Mouse (Mus musculus): Measurements from ENCODE around the gene Nepro.

Nepro gene

DNA sequence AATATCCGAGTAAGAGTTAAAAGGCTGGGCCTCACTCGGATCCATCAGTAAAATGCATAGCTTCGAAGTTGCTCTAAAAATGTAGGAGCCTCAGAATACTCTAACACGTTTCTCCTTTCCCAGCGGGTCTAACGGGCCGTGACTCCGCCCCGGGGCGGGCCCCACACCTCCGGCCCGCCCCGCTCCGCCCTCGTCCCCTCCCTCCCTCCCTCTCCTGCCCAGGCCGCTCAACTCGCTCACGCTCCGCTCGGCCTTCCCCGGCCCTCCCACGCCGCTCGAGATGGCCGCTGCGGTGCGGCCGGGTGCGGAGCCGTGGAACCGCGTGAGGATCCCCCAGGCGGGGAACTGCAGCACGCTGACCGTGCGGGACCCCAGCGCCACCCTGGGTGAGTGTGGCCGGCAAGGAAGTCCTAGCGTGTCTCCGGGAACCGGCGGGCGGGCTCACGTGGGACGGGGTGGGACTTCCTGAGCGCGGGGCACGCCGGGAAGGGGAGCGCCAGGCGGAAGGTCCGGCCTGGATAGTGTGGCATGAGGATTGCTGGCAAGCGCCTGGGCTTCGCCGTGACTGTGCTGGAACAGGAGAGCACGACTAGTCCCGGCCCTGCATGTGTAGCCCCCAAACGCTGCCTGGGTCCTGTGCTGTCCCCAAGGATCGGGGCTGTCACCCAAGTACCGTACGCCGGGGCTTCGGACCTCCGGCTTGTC, at the start of gene Nepro:
Gene Nepro (plus strand): TSS at position 219 of the 705 bp plus-strand sequence.
- DNase-seq (ENCODE audit: low read depth, low spot score): peak; percentile 90

DNA sequence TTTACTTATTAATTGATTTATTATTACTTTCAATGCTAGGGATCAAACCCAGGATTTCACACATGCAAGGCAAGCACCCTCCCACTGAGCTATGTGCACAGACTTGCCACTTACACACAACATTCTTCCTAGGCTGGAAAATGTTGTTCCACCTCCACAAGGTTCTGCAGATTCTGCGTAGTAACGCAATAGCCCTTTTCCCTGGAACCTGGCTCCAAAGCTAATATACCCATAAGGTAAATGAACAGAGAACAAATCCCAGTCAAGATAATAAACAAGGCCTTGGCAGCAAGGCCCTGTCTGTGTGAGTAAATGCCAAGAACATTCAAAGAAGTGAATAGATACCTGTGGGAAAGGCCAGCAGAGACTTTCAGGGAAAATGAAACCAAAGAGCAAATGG, 47.7 kb upstream of the Nepro start:
- no peak for DNase-seq (ENCODE audit: low read depth, low spot score)

DNA sequence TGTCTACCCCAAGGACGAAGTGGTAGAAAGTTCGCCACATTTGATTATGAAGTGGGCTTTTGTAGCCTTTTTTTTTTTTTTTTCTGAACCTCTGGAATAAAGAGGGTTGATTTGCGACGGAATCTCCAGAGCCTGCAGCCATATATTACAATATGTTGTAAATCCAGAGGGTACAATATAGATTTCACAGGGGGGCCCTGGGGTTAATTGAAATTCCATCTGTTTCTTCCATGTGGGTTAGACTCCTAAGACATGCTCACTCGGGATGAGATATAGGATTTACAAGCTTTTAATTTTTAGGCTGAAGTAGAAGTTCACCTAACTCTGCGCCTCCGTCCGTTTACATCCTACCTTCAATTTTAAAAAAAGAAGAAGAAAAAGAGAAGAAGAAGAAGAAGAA, 45.0 kb upstream of the Nepro start:
- DNase-seq (ENCODE audit: low read depth, low spot score): no peak

DNA sequence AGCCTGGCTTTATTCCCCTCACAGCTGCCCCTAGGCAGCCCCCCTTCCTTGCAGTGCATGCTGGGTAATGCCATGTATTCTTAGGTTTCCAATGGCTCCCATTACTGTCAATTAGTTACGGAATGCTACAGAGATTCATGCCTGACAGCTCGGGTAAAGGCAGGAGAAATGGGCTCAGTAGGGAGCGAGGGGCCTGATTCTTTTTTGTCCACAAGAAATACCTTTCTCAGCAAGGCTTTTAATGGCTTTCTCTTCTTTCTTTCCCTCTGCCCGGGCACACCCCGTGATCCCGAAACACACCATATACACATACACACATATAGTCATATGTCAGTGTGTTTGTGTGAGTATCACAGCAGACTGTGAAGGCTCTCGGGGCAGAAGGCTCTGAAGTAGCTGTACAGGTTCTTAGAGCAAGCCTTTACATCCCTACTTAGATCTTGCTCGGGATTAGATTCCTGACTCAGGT, 44.6 kb upstream of the Nepro start:
- DNase-seq (ENCODE audit: low read depth, low spot score): no peak

DNA sequence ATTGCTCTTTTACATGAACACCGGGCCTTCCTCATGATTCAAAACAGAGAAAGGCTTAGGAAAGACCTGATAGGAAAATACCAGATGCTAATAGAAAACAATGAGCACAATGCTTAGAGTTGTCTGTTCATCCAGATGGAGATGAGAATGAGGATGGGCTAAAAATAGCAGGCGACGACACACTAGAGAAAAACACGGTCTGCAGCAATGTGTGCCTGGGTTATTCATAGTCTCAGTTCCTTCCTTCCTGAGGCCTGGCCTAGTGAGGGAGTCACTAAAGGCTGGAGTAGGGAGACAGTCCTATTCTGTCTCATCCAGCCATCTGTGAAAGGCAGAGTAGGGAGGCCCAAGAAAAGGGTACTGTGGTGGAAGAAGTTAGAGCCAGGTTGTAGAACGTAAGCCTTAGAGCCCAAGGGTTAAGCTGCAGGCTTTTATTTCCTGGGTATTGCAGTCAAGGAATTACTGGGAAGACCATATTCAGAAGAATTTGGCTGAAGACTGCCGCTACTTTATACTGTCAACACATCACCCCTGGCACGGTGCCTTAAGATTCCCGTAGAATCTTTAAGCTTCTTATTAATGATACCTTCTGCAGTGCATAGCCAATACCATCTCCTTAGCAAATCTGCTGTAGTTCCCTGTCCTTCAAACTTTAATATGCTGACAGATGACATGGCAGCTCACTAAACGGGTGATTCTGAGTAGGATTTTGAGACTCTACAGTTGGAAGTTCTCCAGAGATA, 43.2 kb upstream of the Nepro start:
- DNase-seq (ENCODE audit: low read depth, low spot score): no peak

DNA sequence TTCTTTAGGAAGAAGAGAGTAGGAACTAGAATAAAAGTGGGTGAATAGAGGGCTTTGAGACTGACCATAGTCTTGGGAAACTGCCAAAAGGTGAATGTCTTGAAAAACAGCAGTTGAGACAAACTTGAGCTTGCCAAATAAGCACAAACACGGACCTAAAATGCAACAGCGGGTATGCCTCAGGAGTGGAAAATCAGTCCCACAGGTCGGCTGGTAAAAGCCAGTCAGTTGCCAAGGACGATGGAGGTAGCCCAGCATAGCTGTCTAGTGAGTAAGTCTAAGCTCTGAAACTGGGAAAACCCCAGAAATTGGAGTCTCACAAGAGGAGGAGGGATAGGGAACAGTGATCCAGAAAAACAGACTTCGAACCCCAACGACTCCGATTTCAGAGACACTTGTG, 39.5 kb upstream of the Nepro start:
- no peak for DNase-seq (ENCODE audit: low read depth, low spot score)

DNA sequence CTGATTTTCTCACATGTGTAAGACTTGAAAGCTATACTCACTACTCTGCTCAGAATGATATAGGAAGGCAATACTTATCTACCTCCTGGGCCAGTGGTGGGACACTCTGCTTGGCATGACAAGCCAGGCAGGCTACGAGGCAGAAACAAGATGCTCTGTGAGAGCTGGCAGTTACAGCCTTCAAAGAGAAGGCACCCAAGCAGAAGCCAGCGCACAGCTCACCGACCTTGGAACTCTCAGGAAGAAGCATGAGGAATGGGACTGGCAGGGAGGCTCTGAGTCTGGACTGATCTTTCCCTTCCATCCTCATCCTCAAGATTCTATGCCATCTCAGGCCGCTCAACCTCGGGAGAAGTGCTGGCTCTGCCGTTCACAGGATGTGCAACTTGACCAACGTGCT, 38.7 kb upstream of the Nepro start:
- no peak for DNase-seq (ENCODE audit: low read depth, low spot score)

DNA sequence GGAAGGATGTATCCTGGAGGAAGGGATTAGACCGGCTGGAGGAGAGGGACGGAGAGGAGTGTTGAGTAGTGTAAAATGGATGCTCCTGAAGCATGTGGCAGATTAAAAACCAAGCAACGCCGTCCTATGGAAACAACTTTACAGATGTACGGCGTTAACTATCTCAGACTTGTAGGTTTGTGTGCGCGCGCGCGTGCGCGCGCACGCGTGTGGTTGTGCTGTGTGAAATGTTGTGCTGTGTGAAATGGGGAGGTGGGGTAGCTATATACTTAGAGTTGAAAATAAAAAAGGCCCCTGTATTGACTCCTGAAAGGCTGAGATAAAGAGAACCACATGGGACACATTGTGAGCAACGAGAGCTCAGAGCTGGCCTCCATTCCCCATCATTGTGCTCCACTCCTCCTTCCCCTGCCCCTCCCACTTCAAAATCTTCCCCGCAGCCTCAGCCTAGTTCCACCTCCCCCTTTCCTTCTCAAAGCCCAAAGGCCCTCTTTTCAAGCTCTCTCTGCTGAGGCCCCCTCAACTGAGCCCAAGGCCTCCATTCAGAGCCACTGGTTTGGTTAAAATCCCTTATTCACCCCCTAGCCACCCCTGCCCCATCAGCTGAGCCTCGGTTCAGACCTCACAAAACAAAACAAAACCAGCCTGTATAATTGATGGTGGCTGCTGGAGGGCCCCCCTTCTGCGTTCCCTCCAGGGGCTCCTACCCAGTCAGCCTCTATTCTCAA, 36.9 kb upstream of the Nepro start:
- DNase-seq (ENCODE audit: low read depth, low spot score): no peak

DNA sequence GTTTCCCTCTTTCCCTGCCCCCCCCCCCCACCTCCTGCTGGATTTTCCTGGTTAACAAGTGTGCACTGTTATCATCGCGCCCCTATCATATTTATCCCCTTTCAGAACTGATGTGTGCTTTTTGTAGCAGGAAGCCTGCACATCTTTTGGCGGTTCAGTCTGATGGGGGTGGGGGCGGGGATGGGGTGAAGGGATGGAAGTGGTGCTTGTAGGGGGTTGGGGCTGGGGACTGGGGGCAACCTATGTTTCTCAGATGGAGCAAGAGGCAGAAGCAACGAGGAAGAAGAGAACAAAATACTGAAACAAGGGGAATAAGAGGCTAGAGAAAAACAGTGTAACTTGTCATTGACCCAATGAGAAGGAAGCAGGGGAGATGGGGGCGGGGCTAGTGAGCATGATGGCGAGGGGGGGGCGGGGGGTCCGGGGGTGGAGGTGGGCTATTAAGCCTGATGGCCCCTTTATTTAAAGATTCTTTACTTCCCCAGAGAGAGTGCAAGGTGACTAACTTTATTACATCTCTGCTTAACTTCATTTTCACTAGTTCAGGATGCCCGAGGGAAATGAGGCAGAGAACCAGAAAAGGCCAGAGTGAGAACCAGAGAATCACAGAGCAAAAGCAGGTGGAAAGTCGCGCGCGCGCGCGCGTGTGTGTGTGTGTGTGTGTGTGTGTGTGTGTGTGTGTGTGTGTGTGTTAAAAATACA, 36.2 kb upstream of the Nepro start:
- no peak for DNase-seq (ENCODE audit: low read depth, low spot score)

DNA sequence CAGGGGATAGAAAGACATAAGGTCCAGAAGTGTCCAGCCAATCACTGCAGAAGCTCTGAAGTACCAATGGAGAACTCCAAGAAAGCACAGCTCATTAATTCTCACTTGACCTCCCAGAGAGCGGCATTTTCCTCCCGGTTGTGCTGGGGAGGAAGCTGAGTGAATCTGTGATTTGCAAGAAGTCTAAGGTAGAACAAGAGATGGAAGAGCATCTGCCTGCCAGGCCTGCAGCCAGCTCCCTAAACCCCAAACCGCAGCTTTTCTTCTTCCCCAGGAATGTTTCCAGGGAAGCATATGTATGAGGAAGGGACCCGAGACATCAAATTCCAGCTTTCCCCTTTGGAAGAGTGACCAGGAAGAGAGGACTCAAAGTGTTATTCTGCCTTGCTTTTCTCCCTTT, 35.6 kb upstream of the Nepro start:
- no peak for DNase-seq (ENCODE audit: low read depth, low spot score)

DNA sequence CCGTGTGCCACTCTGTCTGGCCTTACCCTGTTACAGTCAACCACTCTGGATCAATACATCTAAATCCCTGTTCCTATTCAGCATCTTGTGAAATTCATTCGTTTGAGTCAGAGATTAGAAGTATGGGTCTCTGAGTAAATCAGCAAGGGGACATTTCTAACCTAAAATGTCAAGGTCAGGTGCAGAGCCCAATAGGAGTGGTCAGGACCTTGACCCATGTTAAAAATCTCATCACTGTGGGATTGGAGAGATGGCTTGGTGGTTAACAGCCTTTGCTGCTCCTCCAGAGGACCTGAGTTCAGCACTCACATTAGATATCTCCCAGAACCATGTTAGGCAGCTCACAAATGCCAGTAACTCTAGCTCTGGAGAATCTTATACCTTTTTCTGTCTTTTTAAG, 33.6 kb upstream of the Nepro start:
- no peak for DNase-seq (ENCODE audit: low read depth, low spot score)

DNA sequence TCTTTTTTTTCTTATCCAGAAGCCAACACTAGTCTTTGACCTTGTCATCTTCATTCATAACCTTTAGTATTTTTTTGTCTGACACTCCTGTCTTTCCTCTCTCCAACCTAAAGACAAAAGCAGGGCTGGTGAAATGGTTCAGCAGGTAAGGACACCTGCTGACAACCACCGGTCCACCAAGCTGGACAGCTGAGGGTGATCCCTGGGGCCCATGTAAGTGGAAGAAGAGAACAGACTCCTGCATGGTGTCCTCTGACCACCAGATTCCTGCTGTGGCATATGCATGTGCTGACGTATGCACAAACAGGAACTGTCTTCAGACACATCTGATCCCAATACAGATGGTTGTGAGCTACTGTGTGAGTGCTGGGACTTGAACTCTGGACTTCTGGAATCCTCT, 33.0 kb upstream of the Nepro start:
- no peak for DNase-seq (ENCODE audit: low read depth, low spot score)

DNA sequence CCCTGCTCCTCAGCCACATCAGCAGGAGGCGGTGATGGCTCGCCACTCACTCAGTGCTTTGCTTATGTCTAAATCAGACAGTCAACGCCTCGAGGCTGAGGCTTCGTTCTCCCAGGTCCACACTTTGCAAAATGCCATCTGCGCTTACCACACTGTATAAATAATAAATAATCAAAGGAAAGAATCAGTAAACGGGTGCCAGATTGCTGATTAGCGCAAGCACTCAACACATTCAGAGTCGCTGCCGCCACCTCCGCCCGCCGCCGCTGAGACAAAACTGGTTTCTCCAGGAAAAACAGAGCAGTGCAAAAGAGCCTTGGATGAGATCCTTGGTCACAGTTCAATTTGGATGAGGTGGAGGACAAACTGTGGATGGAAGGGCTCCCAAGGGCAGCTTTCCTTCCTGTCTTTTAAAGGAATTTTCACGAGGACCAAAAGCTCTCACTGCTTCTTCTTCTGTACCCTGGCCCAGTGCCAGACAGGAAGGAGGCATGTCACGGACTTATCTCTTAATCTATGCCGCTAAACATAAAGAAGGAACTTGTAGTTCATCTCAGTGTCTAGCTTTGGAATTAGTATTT, 32.5 kb upstream of the Nepro start:
- peak; percentile 78 for DNase-seq (ENCODE audit: low read depth, low spot score)

DNA sequence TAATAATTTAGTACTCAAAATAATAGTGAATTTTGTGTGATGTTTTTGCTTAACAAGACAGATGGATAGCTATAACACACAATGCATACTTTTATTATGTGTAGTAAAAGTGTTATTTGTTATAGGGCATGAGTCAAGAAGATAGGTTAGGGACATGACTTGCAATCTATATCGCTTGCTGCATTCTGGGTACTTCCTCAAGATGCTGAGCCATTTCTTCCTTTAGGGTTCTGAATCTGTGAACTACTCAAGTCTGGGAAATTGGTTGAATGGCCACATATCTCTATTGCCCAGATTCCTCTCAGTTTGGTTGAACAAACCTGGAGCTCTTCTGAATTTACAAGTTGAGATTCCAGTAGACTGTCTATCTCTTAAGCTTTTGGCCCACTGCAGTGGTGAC, 31.6 kb upstream of the Nepro start:
- no peak for DNase-seq (ENCODE audit: low read depth, low spot score)

DNA sequence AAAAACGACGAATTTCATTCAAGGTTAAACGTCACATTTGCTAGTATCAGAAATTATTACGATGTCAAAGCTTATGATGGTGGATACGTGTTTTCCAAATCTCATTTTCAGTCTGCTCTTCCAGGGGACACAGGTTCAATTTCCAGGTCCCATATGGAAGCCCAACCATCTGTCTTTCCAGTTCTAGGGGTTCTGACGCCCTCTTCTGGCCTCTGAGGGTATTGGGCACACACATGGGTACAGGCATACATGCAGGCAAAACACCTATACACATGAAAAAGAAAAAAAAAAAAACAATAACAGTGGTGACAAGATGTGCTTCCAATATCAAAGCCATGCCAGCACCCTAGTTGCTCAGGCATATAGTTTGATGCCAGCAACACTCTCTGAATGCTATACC, 30.4 kb upstream of the Nepro start:
- no peak for DNase-seq (ENCODE audit: low read depth, low spot score)

DNA sequence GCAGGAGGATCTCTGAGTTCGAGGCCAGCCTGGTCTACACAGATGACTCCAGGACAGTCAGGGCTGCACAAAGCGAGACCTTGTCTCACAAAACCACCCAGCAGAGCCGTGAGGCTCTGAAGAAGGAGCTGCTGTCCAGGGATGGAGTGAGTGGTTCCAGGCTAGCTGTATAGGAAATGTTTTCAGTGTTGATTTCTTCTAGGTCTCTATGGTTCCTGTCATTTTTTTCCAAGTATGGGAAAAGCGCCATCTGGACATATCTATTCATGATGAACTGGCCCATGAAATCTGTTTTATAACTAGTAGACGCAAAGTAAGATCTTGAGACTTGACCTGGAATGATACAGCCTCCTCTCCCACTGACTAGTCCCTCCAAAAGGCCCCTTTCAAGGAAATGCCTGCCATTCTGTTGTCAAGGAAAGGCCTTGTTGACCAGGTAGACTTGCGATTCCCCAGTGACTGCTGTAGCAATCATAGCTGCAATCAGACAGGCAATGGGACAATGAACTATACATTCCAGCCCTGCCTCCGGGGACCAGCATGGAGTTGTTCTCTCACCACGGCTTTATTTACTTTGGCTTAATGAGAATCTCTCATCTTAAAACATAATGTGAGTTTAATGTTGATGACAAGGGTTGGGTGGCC, 28.8 kb upstream of the Nepro start:
- no peak for DNase-seq (ENCODE audit: low read depth, low spot score)

DNA sequence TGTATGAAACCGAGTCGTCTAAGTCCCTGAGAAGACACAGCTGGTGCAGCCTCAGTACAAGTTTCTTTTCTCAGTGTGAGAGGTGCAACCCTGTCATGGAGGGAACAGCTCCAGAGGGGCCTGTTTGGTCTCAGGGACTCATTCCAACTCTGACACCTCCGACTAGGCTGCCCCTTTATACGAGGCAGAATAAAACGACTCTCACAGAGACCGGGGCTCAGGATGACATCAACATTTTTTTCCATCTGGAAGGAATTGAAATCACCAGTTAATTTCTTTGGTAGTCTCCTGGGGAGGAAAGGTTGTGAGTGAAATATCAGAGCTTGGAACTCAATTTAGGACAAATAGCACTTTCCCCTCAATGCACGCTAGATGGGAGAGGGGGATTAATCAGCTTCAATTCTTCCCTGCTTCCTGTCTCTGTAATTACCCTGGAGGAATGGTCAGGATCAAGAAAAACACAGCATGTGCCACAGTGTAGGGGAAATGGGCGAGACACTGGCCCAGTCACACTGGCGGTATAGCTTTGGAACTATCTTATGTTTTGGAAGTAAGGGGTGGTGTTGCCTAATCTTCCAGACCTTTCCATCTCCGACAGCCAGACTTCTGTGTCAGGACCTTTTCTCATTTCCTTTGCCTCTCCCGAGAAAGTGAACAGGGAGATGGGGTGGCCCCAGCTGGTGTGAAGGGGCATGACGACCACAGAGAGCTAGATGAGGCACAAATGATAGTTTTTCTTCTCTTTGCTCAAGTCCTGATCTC, 28.1 kb upstream of the Nepro start:
- no peak for DNase-seq (ENCODE audit: low read depth, low spot score)

DNA sequence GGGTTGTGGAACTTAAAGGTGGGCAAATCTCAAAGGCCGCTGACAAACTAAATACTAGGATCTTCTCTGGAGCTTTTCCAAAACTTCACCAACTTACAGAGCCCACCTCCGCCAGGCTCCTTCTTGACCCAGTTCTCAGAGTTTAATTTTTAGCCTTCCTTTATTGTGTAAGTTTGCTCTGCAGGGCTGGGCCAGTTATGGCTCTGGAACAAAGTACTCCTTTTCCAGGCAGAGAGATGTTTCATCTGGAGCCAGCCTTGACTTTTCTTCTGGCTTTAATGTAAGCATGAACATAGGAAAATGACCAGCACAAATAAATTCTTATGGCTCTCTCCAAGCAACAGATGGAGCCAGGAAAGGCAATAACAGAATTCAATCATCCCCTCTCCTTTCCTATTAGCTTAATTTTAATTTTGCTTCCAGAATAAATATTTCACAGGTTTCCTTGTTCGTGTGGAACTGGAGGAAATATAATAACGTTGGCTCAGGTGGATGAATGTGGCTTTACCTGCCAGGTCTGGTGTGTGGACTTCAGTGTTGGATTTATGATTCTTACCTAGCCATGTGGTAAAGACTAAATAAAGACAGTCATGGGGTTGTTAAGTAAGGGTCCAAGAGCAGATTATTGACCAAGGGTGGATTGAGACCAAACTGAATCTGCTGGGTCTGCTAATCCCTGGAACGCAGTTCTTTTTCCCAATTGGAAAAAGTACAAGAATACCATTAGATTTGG, 26.5 kb upstream of the Nepro start:
- DNase-seq (ENCODE audit: low read depth, low spot score): no peak

DNA sequence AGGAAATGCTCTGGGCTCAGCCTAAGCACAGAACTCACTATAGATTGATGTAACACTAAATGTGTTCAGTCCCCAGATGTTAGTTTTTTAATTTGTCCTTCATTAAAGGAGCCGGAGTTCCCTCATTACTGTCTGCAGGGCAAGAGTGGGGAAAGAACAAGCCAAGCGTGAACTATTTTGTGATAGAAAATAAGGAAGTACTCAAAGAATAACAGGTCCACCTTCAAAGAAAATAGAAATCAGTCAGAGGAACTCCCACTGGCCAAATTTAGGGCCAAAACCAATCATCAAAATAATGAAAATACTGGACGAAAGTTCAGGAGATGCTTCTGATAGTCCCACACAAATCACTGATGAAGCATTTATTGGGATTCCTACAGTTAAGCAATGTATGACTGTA, 22.9 kb upstream of the Nepro start:
- no peak for DNase-seq (ENCODE audit: low read depth, low spot score)

DNA sequence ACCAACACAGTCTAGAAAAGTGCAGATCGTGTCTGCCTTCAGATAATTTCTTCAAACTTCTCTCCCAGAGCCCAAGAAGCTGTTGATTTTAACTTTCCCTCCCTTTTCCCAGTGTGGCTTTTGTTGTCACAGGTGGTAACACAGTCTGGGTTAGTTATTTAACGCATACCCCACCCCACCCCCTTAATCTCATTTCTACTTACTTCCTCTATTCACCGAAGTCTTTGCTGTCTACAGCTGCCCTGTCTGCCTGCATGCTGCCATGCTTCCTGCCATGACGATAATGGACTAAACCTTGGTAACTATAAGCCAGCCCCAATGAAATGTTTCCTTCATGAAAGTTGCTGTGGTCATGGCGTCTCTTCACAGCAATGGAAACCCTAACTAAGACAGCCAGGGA, 21.8 kb upstream of the Nepro start:
- no peak for DNase-seq (ENCODE audit: low read depth, low spot score)
